Mouse (Mus musculus): ENCODE data around the gene Npl.
"Not testable (repeated sequence)": the region's sequence is repeated elsewhere in the genome, so short reads cannot be mapped to it uniquely, and the experiment has no call there.

Npl gene

GRCm38 (mm10) chr1:153489132-153489531, 60.7 kb downstream of the Npl start:
- DNase-seq (ENCODE audit: low spot score in 2 of 2): no peak

DNA sequence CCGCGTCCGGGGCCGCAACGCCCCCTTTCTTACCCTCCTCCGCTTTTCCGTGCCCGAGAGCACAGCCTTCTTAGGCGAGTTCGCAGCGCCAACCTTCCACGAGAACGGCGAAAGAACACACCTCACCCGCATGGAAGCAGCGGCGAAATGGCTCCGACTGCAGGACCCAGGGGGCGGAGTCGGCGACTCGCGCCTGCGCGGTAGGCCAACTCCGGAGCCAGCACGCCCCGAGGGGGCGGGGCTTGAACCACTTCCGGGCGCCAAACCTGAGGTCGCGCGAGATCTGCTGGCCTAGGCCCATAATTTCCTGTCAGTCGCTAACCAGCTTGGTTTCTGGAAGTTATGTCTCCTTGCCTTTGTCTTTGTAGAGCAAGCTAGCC, 62.4 kb downstream of the Npl start, which contains the start of gene Dhx9:
Gene Dhx9, minus strand, starts transcription at position 161 of the 380 bp plus-strand sequence.
- peak; percentile 99 for DNase-seq (ENCODE audit: low spot score in 2 of 2)

DNA sequence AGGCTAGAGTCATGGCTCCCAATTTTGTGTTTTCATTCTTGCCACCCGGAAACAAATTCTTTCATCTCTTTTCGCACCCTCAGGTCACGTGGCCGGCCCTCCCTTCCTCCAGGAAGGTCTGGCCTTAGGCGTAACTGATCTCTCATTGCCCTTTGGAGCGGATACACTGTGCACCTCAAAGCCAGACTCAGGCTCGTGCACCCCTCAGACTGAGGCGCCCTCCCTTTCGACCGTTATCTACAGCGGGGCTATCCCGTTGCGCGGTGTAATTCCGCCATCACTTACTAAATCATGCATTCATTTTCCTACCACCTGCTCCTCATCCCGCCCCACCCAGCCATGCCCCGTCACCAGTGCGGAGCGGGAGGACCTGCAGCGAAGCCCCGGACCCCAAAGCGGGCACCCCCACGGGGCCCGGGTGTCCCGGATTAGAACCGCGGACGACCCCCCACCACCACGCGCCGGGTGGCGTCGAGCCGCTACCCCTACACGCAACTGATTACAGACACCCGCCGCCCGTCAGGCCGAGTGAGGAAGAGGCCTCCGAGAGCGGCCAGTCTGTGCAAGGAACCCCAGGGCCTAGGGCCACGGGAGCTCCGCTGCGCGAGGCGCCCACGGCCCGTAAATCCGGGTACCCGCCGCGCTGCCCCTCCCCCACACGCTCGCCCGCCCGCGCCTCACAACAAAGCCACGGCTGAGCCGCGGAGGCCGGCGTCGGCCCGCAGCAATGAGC, 62.9 kb downstream of the Npl start:
- DNase-seq (ENCODE audit: low spot score in 2 of 2): peak in 1 of 2 experiments; percentile 47

- DNase-seq (ENCODE audit: low spot score in 2 of 2): not testable (repeated sequence)
Measured at GRCm38 (mm10) chr1:153486120-153486519, 63.7 kb downstream of the Npl start.

GRCm38 (mm10) chr1:153485201-153485796, 64.5 kb downstream of the Npl start:
- DNase-seq (ENCODE audit: low spot score in 2 of 2): no peak

GRCm38 (mm10) chr1:153481025-153481412, 68.8 kb downstream of the Npl start:
- no peak for DNase-seq (ENCODE audit: low spot score in 2 of 2)

- peak; percentile 45 to 78 for DNase-seq (ENCODE audit: low spot score in 2 of 2)
Measured at GRCm38 (mm10) chr1:153480386-153481024, 69.3 kb downstream of the Npl start.

GRCm38 (mm10) chr1:153479296-153479695, 70.5 kb downstream of the Npl start:
- DNase-seq (ENCODE audit: low spot score in 2 of 2): no peak

DNA sequence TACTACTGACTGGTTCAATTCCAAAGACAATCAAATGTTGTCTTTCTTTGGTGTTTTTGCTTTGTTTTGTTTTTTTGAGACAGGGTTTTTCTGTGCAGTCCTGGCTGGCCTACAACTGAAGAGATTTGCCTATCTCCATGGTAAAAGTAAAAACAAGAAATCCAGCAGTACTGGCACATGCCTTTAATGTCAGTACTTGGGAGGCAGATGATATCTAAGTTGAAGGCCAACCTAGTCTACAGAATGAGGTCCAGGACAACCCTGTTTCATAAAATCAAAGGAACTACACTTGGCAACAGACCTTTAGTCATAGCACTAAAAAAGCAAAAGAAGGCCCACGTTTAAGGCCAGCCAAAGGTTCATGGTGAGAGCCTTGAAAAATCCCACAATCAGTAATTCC, 88.0 kb downstream of the Npl start:
- no peak for DNase-seq (ENCODE audit: low spot score in 2 of 2)

- DNase-seq (ENCODE audit: low spot score in 2 of 2): no peak
Measured at GRCm38 (mm10) chr1:153456137-153456536, 93.7 kb downstream of the Npl start.

GRCm38 (mm10) chr1:153453146-153453642, 96.7 kb downstream of the Npl start:
- no peak for DNase-seq (ENCODE audit: low spot score in 2 of 2)
